Mouse (Mus musculus): ENCODE results near the gene Ssh3.

GRCm38 (mm10) chr19:4231253-4232185, 37.5 kb downstream of the Ssh3 start, which contains the start of gene Pold4:
- TF ChIP-seq CTCF (IDR thresholded peaks at IDR 0.05; ENCODE audit: low read depth), result no peak
- 0 out of 2 replicates have a peak, but pooled peaks have one; percentile 22 for TF ChIP-seq EP300 (IDR thresholded peaks at IDR 0.05; ENCODE audit: low read depth)

All from heart, postnatal 0 days (tissue).